15 mouse cellular contexts compared by ENCODE assay signal in genomic region chr9:65408871-65409295, GRCm38 (mm10). TPM values are rescaled to one million over a fixed set of nuclear protein-coding genes. Genes with fewer than 3 reads are reported as not detected.
DNase-seq lines count a peak whose midpoint lies in the region; ATAC-seq and TF ChIP-seq lines count a peak whose summit lies in the region.
"Had no signal": no experiment of that assay in that cellular context is flagged by ENCODE, and none has a peak within 500 bp of the region (broad histone marks: within the 10 kb centered on the region; RNA-seq: fewer than 3 reads in every experiment).

No protein-coding gene starts in this region.

- no peak overlapping the region for H3K9ac ChIP-seq in kidney, embryonic 15.5 days
- H3K9ac ChIP-seq: limb, embryonic 13.5 days; midbrain, embryonic 15.5 days had no signal

- H3K4me2 ChIP-seq in kidney, embryonic 15.5 days = no peak overlapping the region
- H3K4me2 ChIP-seq: limb, embryonic 13.5 days; midbrain, embryonic 15.5 days had no signal

- no peaks in the 10 kb centered on the region for H3K4me1 ChIP-seq in kidney, embryonic 15.5 days
- H3K4me1 ChIP-seq in small intestine, adult 2 months (ENCODE audit: control insufficient read depth, insufficient read depth, insufficient read length, low read length) = peaks cover 27% of the 10 kb centered on the region; the same call in 1 of the 2 replicates
- H3K4me1 ChIP-seq: limb, embryonic 13.5 days; midbrain, embryonic 15.5 days had no signal

- peak; percentile 92 for DNase-seq in kidney, adult 11 months
- peak; percentile 49 for DNase-seq in fibroblast of lung, adult 2 months (ENCODE audit: low read depth)
- DNase-seq in kidney, postnatal 25 days = peak; percentile 89 to 94
- DNase-seq in ovary, adult 18-20 months (ENCODE audit: low spot score) = no peak
- DNase-seq in left cerebral cortex, adult 2 months (ENCODE audit: extremely low spot score in 1 of 2, low spot score in 2 of 2) = no peak
- no peak for DNase-seq in right cerebral cortex, adult 18-20 months
- DNase-seq: gastrocnemius, postnatal 25 days had no signal

- H3K9me3 ChIP-seq in kidney, embryonic 15.5 days (replicated peaks) = no peaks in the 10 kb centered on the region
- H3K9me3 ChIP-seq: G1E; limb, embryonic 13.5 days; midbrain, embryonic 15.5 days had no signal

- no peaks in the 10 kb centered on the region for H3K27me3 ChIP-seq in kidney, embryonic 15.5 days
- no peaks in the 10 kb centered on the region for H3K27me3 ChIP-seq in small intestine, adult 2 months (ENCODE audit: control insufficient read depth, insufficient read depth, low read length)
- H3K27me3 ChIP-seq: limb, embryonic 13.5 days; midbrain, embryonic 15.5 days had no signal

- 0 out of 2 replicates have a peak, but pooled peaks cover 8% of the 10 kb centered on the region for H3K36me3 ChIP-seq in kidney, embryonic 15.5 days
- H3K36me3 ChIP-seq in small intestine, adult 2 months (ENCODE audit: control insufficient read depth, insufficient read depth, low read length) = peaks cover 26% of the 10 kb centered on the region
- H3K36me3 ChIP-seq: G1E; midbrain, embryonic 15.5 days had no signal

- H3K27ac ChIP-seq in kidney, embryonic 15.5 days = no peak overlapping the region
- peak overlapping the region; percentile 85 for H3K27ac ChIP-seq in small intestine, adult 2 months (ENCODE audit: insufficient read depth, low read depth, low read length)
- no peak overlapping the region for H3K27ac ChIP-seq in left cerebral cortex, adult 2 months
- H3K27ac ChIP-seq: limb, embryonic 13.5 days; midbrain, embryonic 15.5 days had no signal

- no peak overlapping the region for H3K4me3 ChIP-seq in kidney, embryonic 15.5 days (replicated peaks)
- H3K4me3 ChIP-seq in small intestine, adult 2 months (ENCODE audit: low read depth, low read length) = no peak overlapping the region
- H3K4me3 ChIP-seq in left cerebral cortex, adult 2 months = no peak overlapping the region
- H3K4me3 ChIP-seq: erythroblast, embryonic 14.5 days; limb, embryonic 13.5 days; midbrain, embryonic 15.5 days had no signal

- TF ChIP-seq CTCF in small intestine, adult 2 months (IDR thresholded peaks at IDR 0.05; ENCODE audit: extremely low read depth, insufficient read length, insufficient replicate concordance, low read depth, low read length) = no peak
- TF ChIP-seq CTCF in left cerebral cortex, adult 2 months (IDR thresholded peaks at IDR 0.05) = no peak

- intact Hi-C loops in left cerebral cortex, adult 2 months (cut with DNase I) = no loop called here

- no peak for TF ChIP-seq POLR2A in small intestine, adult 2 months (IDR thresholded peaks at IDR 0.05; ENCODE audit: low read depth, low read length)

- WGBS in kidney, embryonic 15.5 days = 50% methylated on average over 5 of the region's 5 CpGs
- WGBS in small intestine, adult 2 months = 35% methylated on average over 5 of the region's 5 CpGs

- ATAC-seq in kidney, embryonic 15.5 days (replicated peaks; ENCODE audit: low FRiP score) = no peak
- ATAC-seq: midbrain, embryonic 15.5 days had no signal

RNA-seq across cellular contexts. Expression of gene Rasl12, which starts 10.6 kb away (rescaled TPM):
- 13.4 and 16.1 TPM in 2 replicates for polyA plus RNA-seq in kidney, embryonic 15.5 days (2015; fragmentation: Nextera tagmentation; extraction: Ambion mirVana)
- polyA plus RNA-seq in small intestine, adult 2 months (2012; rRNA removed) = 1.4 and 2.3 TPM in 2 replicates
- total RNA-seq in left cerebral cortex, adult 2 months (2021) = 1 to 10 TPM; 2.3 to 3.2 TPM
- polyA plus RNA-seq: G1E had no signal

RNA-seq across cellular contexts. Expression of gene Slc51b, which starts 13.9 kb away (rescaled TPM):
- polyA plus RNA-seq in kidney, embryonic 15.5 days (2015; fragmentation: Nextera tagmentation; extraction: Ambion mirVana) = 3.1 and 4.3 TPM in 2 replicates
- polyA plus RNA-seq in small intestine, adult 2 months (2012; rRNA removed) = 6.6 and 13.6 TPM in 2 replicates
- total RNA-seq in left cerebral cortex, adult 2 months (2021) = not detected
- total RNA-seq: common myeloid progenitor, adult 5-6 weeks; G1E; gastrocnemius, postnatal 25 days had no signal
- polyA plus RNA-seq: erythroblast, embryonic 14.5 days; G1E; limb, embryonic 13.5 days; midbrain, embryonic 15.5 days; spleen, adult 2 months had no signal

RNA-seq across cellular contexts. Expression of gene Kbtbd13, which starts 17.4 kb away (rescaled TPM):
- polyA plus RNA-seq in kidney, embryonic 15.5 days (2015; fragmentation: Nextera tagmentation; extraction: Ambion mirVana) = 2.2 TPM in 2 replicates
- 0.20 and 0.57 TPM in 2 replicates for polyA plus RNA-seq in small intestine, adult 2 months (2012; rRNA removed)
- total RNA-seq in left cerebral cortex, adult 2 months (2021) = under 1 TPM; 0.14 to 0.25 TPM
- total RNA-seq: G1E had no signal
- polyA plus RNA-seq: erythroblast, embryonic 14.5 days; G1E had no signal

RNA-seq across cellular contexts. Expression of gene Mtfmt, which starts 26.7 kb away (rescaled TPM):
- polyA plus RNA-seq in kidney, embryonic 15.5 days (2015; fragmentation: Nextera tagmentation; extraction: Ambion mirVana) = 21.1 and 25.3 TPM in 2 replicates
- 2.6 and 5.8 TPM in 2 replicates for polyA plus RNA-seq in small intestine, adult 2 months (2012; rRNA removed)
- 10 to 100 TPM; 16.1 to 18.0 TPM for total RNA-seq in left cerebral cortex, adult 2 months (2021)

RNA-seq across cellular contexts. Expression of gene Ubap1l, which starts 48.0 kb away (rescaled TPM):
- polyA plus RNA-seq in kidney, embryonic 15.5 days (2015; fragmentation: Nextera tagmentation; extraction: Ambion mirVana) = 0.14 and 0.31 TPM in 2 replicates
- 0.43 and 0.51 TPM in 2 replicates for polyA plus RNA-seq in small intestine, adult 2 months (2012; rRNA removed)
- total RNA-seq in left cerebral cortex, adult 2 months (2021) = 1 to 10 TPM; 4.5 to 7.4 TPM
- total RNA-seq: common myeloid progenitor, adult 5-6 weeks had no signal

Comparison
In these comparisons a context has a peak if more than half of its experiments do, and no peak if none do; other contexts are left out.
1. DNase-seq: peak in kidney, adult 11 months (single experiment), fibroblast of lung, adult 2 months (single experiment) and kidney, postnatal 25 days (2 of 2); none in ovary, adult 18-20 months (single experiment), left cerebral cortex, adult 2 months (0 of 2) and right cerebral cortex, adult 18-20 months (single experiment).